Mouse (Mus musculus): ENCODE measurements around the gene 2310022B05Rik. TPM values are rescaled to one million over a fixed set of nuclear protein-coding genes. Genes with fewer than 3 reads are reported as not detected.

2310022B05Rik gene
- total RNA-seq (2023) = 9.7 TPM

DNA sequence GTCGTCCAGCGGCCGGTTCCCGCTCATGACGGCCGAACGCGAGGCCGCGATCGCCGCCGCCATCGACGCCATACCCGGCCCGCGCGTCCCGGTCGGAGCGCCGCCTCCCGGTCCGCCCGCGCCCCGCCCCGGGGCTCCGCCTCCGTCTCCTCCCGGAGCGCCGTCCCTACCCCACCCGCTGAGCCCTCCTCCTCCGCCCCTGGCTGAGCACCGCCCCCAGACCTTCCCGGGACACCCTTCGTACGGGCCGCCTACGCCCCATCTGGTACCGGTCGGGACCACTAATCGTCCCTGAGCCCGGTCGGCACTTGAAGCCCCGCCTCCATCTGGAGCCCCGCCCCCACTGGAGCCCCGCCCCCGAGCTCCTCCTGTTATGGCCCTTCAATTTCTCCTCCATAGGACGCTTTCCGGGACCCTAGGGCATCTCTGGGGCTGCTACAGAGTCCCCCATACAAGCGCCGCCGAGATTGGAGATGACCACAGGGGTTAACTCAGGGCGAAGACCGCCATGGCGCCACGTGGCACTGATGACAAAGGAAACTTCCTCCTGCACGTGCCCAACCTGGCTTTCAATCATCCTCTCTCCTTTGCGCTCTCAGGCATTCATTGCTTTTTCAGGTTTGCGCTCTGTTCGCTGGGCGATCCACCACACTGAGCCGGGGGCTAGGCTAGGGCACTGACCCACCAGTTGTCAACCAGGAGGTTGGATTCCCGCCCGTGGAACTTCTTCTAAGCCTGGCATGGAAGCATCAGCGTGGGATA lies at the start of gene 2310022B05Rik:
2310022B05Rik (minus strand) TSS at position 258 of the 762 bp plus-strand sequence.

Other genes with a start within 250 kb of the 2310022B05Rik start
- not detected for gene Pgbd5, start 223.7 kb downstream of the 2310022B05Rik start, total RNA-seq (2023)
- 62.7 TPM for gene Cog2, start 142.6 kb downstream of the 2310022B05Rik start, total RNA-seq (2023)
- gene Agt, start 93.7 kb downstream of the 2310022B05Rik start, total RNA-seq (2023) = not detected
- gene Capn9, start 87.3 kb downstream of the 2310022B05Rik start, total RNA-seq (2023) = not detected
- gene Ttc13, start 58.6 kb upstream of the 2310022B05Rik start, total RNA-seq (2023) = 145 TPM
- gene Arv1, start 58.8 kb upstream of the 2310022B05Rik start, total RNA-seq (2023) = 33.8 TPM
- gene Fam89a, start 88.5 kb upstream of the 2310022B05Rik start, total RNA-seq (2023) = not detected
- gene Trim67, start 129.7 kb upstream of the 2310022B05Rik start, total RNA-seq (2023) = not detected
- 58.9 TPM for gene Gnpat, start 199.7 kb upstream of the 2310022B05Rik start, total RNA-seq (2023)
- gene 2810004N23Rik, start 199.8 kb upstream of the 2310022B05Rik start, total RNA-seq (2023) = 27.8 TPM
- gene Exoc8, start 234.3 kb upstream of the 2310022B05Rik start, total RNA-seq (2023) = 8.2 TPM
- gene Sprtn, start 234.5 kb upstream of the 2310022B05Rik start, total RNA-seq (2023) = 32.7 TPM

Measured in CD4-positive naive resting alpha-beta T cell, adult 76 days (primary cell).